Mouse (Mus musculus): ENCODE results near the gene Taf10. TPM values are rescaled to one million over a fixed set of nuclear protein-coding genes. Genes with fewer than 3 reads are reported as not detected.
"Not testable (repeated sequence)": the region's sequence is repeated elsewhere in the genome, so short reads cannot be mapped to it uniquely, and the experiment has no call there.

Taf10 gene
- total RNA-seq, 2 experiments from 2014 or later: 161 to 175 TPM

- no peak for DNase-seq (ENCODE audit: low spot score in 2 of 2)
These were observed 17.8 kb upstream of the Taf10 start for GRCm38 (mm10) chr7:105761813-105762484.

- no peak for DNase-seq (ENCODE audit: low spot score in 2 of 2)
These were observed 9.1 kb upstream of the Taf10 start for GRCm38 (mm10) chr7:105753281-105753680.

GRCm38 (mm10) chr7:105752716-105753115 is 8.6 kb upstream of the Taf10 start:
- no peak for DNase-seq (ENCODE audit: low spot score in 2 of 2)

- DNase-seq (ENCODE audit: low spot score in 2 of 2): peak; percentile 63 to 83
These were observed 7.6 kb upstream of the Taf10 start, which contains the start of gene Tpp1 for GRCm38 (mm10) chr7:105751491-105752433. Gene Tpp1 (minus strand): TSS chr7:105752235.

GRCm38 (mm10) chr7:105747776-105748175 is 3.6 kb upstream of the Taf10 start:
- DNase-seq (ENCODE audit: low spot score in 2 of 2): no peak

GRCm38 (mm10) chr7:105743246-105743925 is 775 bp downstream of the Taf10 start:
- DNase-seq (ENCODE audit: low spot score in 2 of 2): not testable (repeated sequence)

- DNase-seq (ENCODE audit: low spot score in 2 of 2): not testable (repeated sequence)
These were observed 1.5 kb downstream of the Taf10 start for GRCm38 (mm10) chr7:105742539-105743215.

- DNase-seq (ENCODE audit: low spot score in 2 of 2): no peak
These were observed 2.2 kb downstream of the Taf10 start for GRCm38 (mm10) chr7:105741978-105742377.

- no peak for DNase-seq (ENCODE audit: low spot score in 2 of 2)
These were observed 3.3 kb downstream of the Taf10 start for GRCm38 (mm10) chr7:105740851-105741250.

- DNase-seq (ENCODE audit: low spot score in 2 of 2): no peak
These were observed 3.9 kb downstream of the Taf10 start for GRCm38 (mm10) chr7:105740089-105740795.

- DNase-seq (ENCODE audit: low spot score in 2 of 2): no peak
These were observed 5.2 kb downstream of the Taf10 start for GRCm38 (mm10) chr7:105738948-105739347.

GRCm38 (mm10) chr7:105738286-105738685 is 5.9 kb downstream of the Taf10 start:
- no peak for DNase-seq (ENCODE audit: low spot score in 2 of 2)

GRCm38 (mm10) chr7:105737648-105738047 is 6.5 kb downstream of the Taf10 start:
- no peak for DNase-seq (ENCODE audit: low spot score in 2 of 2)

- DNase-seq (ENCODE audit: low spot score in 2 of 2): no peak
These were observed 7.1 kb downstream of the Taf10 start, which contains the start of gene Rrp8 for GRCm38 (mm10) chr7:105736911-105737521. Gene Rrp8 (minus strand): TSS chr7:105737385.

- peak; percentile 75 to 84 for DNase-seq (ENCODE audit: low spot score in 2 of 2)
These were observed 7.8 kb downstream of the Taf10 start, which contains the start of gene Ilk for GRCm38 (mm10) chr7:105736264-105736901. Gene Ilk (plus strand): TSS chr7:105736592.

- DNase-seq (ENCODE audit: low spot score in 2 of 2): not testable (repeated sequence)
These were observed 8.7 kb downstream of the Taf10 start for GRCm38 (mm10) chr7:105735464-105735863.

- no peak for DNase-seq (ENCODE audit: low spot score in 2 of 2)
These were observed 9.3 kb downstream of the Taf10 start for GRCm38 (mm10) chr7:105734826-105735225.

- no peak for DNase-seq (ENCODE audit: low spot score in 2 of 2)
These were observed 10.3 kb downstream of the Taf10 start for GRCm38 (mm10) chr7:105733836-105734235.

Measured in adrenal gland, postnatal 4 days (tissue).